Mouse (Mus musculus): ENCODE measurements around the gene Ccl25.
A peak's percentile ranks its signal among the peaks of the same experiment; 100 is the strongest.

Gene Ccl25

DNA sequence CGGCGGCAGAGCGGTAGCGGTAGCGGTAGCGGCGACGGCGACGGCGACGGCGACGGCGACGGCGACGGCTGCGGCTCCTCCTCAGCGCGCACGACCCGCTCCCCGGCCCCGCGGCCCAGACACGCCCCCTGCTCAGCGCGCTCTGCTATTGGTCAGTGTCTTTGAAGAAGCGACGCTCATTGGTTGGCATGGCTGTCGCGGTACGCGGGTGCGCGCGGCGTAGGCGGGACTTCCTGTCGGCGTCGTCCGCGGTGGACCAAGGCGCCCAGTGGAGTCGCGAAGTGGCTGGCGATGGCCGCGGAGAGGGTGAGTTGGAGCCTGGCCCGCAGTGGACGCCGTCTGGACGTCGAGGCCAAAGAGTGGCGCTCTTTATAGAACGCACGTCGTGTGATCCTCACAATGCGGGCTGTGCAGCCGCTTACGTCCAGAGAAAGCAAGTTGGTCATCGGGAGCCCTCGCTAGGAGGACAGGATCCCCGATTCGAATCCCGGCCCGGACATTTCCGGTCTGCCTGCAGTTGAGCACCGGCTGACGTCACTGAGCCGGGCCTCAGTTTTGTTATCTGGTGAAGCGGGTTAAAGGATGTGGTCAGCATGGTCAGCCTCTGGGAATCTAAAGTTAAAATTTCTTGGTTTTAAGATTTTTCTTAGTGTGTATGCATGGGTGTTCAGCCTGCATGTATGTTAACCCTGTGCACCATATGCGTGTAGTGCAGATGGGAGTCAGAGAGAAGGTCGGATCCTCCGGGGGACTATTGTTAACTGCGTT, at the start of gene Ccl25, which contains the start of gene Elavl1:
Ccl25 (plus strand) TSS at position 228 of the 768 bp plus-strand sequence.
Elavl1 (minus strand) TSS at position 431 of the 768 bp plus-strand sequence.
- peak; percentile 95 for DNase-seq (ENCODE audit: low spot score)

DNA sequence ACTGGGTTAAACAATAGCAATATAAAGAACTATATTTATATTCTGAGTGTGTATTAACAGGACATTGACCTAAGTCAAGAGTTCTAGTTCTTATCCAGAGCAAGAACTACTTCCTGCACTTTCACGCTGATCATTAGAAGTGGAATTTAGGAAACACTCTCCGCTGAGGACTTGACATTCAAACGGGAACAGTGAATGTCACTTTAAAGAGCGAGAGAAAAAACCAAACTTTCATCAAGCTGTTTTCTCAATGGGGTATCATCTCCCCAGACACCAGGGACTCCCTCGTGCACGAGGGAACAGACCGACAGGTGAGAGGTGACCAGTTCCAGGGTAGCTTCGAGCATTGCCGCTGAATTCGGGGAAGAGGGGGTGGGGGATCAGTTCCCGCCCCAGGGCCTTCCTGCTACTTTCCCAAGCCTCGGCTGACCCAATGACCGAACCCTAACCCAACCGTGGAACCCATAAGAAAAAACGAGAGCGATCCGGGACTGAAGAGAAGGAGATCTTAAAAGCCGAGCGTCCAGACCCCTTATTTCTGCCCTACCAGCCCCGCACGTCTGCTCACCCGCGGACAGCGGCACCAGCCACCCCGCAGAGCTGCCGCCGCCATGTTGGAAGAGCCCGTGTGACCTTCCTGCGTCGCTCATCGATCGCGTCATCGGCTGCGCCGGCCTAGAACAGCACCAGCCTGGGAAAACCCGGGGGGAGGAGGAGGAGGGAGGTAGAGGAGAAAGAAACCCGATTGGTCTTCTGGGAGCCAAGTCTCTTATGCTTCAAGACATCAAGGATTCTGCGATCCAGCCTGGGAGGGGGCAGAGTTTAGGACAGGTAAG, 49.5 kb upstream of the Ccl25 start, which contains the start of gene Timm44:
Timm44 (minus strand) TSS at position 639 of the 836 bp plus-strand sequence.
- peak; percentile 95 for DNase-seq (ENCODE audit: low spot score)

DNA sequence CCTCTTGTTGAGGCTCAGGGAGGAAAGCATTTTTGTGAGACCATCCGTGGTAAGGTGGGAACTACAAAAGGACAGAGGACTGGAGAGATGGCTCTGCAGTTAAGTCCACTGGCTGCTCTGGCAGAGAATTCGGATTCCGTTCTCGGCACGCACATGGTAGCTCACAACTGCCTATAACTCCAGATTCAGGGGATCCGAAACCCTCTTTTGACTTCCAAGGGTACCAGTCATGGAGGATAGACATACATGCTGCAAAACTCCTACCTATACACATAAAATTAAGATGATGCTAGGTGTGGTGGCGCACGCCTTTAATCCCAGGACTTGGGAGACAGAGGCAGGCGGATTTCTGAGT, 48.9 kb upstream of the Ccl25 start:
- no peak for DNase-seq (ENCODE audit: low spot score)

DNA sequence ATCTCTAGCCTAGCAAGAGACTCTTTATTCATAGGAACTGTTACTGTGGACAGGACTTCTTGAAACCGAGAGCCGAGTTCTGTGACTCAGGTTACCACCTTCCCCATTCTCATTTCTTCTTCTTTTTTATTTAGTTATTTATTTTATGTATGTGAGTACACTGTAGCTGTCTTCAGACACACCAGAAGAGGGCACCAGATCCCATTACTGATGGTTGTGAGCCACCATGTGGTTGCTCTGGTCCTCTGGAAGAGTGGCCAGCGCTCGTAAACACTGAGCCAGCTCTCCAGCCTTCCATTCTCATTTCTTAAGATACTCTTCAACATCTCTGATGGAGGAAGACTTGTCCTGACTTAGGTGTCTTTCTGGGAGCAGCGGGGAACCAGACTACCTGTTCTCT, 32.3 kb upstream of the Ccl25 start:
- DNase-seq (ENCODE audit: low spot score) = no peak

DNA sequence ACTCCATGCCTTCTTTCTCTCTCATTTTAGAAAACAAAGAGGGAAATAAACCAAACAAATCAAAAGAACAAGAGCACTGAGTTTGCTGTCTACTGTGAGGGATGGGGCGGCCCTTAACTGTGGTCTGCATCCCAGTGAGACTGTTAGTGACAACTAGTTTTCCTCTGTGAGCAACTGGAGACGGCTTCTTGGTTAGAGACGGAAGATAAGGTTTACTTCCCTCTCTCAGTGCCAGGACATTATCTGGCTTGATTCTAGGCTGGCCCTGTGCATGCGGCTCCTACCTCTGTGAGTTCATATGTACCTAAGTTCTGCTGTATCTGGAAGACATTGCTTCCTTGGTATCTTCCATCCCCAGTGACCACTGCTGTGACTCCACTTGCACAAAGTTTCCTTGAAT, 27.2 kb upstream of the Ccl25 start:
- DNase-seq (ENCODE audit: low spot score) = no peak

DNA sequence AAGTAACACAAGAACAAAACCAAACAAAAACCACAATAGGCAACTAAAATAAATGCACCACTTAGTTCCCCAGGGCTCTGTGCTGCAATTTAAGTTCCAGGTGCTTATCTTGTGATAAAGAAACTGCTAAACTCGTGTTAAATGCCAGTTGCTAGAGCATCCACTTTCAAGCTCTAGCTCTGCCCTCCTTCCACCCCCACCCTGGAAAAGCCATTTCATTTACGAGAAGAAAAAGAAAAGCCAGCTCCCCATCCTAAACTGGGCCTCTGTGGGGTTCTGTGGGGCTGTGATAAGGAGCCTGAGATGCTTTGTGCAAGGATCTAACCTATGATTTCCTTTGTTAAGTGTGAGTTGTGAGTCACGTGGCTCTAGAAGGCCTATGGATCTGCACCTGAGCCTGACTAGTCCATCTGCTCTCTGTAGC, 20.9 kb upstream of the Ccl25 start:
- DNase-seq (ENCODE audit: low spot score) = peak; percentile 42

DNA sequence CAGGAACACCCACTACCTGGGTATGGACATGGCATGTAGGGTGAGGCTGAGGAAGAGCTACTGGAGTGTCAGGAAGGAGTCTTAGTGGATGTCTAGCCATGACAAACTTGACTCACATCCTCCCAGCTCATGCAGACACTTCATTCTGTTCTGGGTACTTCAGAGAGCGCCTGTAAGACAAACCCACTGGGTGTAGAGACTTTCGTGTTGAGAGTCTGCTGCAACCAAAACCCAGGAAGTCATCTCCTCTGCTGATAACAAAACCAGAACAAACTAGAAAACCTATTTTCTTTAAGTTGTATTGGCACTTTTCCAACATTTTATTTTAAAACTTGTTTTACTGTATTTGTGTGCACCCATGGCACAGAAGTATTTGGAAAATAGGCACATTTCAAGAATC, 19.2 kb upstream of the Ccl25 start:
- DNase-seq (ENCODE audit: low spot score) = no peak

DNA sequence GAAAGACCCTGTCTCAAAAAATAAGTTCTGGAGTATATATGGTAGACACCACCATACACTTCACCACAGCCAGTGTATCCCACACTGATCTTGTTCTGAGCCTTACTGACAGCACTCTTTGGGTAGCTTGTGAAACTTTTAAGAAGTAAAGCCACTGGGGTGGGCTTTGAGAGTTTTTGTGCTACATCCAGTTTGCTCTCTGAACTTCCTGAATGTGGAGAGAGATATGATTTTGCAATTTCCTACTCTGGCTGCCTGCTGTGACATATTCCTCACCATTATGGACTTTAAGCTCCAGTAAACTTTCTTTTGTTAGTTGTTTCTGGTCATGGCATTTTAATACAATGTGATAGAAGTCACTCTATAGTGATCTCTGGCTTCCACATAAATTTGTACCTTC, 12.9 kb upstream of the Ccl25 start:
- DNase-seq (ENCODE audit: low spot score) = no peak

DNA sequence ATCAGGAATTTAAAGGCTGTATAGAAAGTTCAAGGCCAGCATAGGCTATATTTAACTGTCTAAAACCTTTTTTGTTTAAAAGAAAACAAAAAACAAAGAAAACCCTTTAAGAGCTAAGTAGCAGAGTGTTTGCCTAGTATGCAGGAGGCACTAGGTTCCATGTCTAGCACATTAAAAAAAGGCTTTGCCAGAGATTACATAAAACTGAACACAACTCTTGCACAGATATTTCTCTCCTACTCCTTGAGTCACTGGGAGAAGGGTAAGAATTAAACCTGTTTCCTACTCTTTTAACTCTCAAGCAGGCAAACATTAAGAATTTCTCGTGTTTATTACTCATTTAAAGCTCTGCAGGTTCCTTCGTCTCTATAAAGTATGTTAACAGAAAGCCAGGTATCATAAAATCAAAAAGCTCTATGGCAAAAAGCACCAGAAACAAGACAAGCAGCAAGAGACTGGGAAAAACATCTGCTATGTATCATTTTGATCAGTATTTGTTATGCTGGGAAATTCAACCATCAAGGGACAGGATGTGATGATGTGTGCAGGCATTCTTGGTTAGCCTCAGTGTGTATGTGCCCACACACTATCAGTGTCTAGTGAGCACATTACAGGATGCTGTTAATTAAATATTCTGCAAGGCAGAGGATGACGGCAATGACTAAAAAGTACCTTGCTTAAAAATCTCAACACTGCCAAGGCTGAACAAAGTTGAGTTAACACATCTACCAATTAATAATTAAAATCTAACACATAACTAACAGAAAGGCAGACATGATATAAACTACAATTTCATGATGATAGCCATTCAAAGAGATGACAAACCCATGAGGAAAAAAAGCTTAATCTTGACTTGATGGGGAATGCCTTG, 11.5 kb upstream of the Ccl25 start:
- DNase-seq (ENCODE audit: low spot score) = no peak

DNA sequence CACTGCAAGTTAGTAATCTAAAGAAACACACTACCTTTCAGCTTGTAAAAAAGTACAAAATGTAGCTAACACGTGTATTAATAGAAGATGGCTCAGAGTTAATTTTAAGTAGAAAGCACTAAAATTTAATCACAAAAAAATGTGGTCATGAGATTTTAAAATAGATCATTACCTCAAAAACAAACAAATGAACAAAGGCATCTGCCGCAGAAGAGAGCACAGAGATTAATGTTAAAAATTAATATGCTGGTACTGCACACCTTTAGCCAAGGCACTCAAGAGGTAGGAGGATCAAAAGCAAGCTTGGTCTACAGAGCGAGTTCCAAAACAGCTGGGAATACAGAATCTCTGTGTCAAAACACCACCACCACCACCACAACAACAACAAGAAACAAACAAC, 10.2 kb upstream of the Ccl25 start:
- DNase-seq (ENCODE audit: low spot score) = no peak

DNA sequence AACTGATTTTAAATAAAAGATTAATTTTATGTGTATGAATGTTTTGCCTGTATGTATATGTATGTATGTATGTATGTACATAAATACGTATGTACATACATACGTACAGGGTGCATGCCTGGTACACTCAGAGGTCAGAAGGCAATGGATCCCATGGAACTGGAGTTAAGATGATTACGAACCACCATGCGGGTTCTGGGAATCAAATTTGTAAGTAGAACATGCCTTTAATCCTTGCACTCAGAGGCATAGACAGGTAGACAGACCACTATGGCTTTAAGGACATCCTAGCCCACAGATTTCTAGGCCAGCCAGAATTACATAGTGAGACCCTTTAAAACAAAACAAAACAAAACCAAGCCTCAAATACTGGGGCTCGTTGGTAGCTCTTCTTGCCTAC, 6.9 kb upstream of the Ccl25 start:
- DNase-seq (ENCODE audit: low spot score) = no peak

DNA sequence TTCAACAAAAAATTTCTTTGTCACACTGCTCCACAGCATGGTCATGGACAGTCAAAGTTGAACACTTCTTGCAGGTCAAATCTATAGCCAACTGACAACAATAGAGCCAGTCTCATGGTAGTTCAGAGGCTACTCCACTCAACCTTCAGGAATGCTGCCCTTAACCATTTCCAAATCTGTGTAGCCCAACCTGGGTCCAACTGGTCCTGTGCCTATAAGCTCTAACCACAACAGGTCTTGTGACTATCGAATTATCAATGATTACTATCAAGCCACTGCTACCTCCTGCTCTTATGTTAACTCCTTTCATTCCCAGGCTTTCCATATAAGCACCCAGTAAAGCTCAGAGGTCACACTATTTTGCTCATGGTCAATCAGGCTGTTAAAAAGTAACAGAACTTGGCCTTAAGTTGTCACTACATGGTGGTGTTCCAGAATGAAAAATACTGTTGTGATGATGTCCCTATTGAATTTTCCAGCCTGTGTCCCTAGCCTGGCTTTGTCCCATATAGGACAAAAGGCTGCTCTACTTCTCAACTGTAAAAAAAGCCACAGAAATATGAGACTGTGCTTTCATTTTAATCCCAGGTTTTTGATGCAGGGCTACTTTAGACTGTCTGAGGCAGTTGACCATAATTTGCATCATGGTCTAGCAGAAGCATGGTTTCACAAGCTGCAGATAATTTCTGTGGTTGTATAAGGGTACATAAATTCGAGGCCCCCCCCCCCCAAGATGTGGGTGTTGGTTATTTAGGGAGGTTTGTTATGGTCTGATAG, 6.0 kb upstream of the Ccl25 start:
- no peak for DNase-seq (ENCODE audit: low spot score)

DNA sequence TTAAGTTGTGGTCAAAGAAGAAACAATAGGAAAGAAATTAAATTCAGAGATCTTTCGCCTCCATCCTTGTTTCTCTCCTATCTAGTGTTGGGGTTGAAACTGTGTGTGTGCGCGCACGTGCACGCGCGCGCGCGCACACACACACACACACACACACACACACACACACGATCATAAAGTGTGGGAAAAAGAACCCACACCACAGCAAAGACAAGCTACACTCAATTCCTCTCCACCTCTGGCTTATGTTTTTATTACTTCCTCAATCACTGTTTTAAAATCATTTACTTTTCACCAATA, 5.5 kb upstream of the Ccl25 start:
- DNase-seq (ENCODE audit: low spot score) = no peak

DNA sequence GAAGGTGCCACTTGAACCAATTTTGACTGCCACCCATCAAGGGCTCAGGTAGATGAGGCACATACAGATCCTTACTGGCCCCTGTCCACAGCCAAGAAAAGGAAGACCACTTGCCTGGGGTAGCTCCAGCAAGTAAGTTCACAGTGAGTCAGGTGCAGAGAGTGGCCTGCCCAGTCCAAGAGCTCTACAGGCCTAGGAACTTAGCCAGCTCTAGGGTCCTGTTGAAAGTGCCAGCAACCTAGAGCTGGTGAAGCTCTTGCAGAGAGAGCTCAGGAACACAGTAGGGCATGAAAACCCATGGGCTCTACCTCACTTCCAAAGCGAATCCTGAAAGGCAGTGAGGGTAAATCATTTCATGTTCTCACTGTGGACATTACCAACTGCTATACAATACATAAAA, 4.6 kb upstream of the Ccl25 start:
- no peak for DNase-seq (ENCODE audit: low spot score)

DNA sequence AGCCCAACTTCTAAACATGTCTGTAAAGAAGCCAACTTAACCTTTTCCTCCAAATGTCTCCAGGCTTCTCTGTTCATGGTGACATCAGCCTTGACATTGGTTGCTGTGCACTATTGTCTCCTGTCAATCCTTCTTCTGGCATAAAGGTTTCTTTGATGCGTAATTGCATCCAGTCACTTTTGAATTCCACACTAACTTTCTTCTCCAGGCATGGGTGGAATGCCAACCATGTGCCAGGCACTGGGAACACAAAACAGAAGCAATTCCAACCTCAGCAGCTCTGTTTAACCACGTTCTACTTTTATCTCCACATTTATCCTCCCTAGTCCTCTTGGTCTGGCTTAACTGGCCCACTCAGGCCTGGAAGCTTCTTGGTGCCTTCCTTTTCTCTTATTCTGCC, 4.0 kb upstream of the Ccl25 start:
- no peak for DNase-seq (ENCODE audit: low spot score)

DNA sequence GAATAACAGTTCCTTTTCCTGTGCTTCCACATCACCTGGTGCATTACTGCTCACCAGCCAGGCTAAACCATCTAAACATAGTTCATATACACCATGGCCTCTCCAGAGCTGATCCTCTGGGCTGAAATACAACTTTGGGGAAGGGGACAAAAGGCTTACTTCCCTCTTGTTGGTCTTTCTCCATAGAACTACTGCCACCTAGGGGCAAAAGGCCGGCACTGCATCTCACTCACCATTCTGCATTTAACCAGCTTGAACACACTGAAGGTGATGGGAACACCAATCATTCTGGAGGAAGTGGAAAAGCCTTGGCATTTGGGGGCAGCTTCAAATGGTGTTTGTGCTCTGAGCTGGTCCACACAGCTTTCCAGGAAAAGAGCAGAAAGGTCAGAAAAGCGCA, 2.5 kb upstream of the Ccl25 start:
- peak; percentile 83 for DNase-seq (ENCODE audit: low spot score)

DNA sequence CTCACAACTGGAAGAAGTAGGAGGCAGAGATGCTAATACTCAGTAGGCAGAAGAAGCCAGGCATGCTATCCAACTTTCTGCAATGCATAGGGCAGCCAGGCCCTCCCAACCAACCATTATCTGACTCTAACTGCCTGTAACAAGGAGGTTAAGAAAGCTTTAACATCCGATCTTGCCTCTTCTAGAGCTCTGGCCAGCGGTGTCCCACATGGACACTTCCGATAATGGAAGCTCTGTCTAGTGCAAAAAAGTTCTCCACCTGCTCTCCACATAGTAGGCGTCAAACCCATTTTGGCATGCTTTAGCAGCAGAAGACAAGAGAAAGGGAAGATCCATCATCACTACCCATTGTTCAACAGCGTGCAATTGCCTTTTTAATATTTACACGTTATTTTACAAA, 1.1 kb upstream of the Ccl25 start:
- DNase-seq (ENCODE audit: low spot score) = no peak

DNA sequence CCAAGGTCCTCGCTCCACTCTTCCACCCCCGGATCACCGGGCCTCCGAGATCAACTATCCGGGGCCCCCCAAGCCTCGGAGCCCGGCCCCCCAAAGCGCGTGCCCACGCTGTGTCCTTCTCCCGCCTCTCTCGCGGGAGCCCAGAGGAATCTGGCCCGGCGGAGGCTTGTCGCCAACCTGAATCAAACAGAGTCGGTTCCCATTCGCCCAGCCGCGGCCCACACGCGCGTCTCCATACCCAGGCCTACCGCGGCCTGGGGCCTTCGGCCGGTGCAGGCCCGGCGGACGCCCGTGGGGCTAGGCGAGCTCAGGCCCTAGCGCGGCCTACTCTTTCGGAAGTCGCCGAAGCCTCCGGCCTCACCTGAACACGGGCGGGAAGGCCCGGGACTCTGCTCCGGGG, 485 bp upstream of the Ccl25 start:
- DNase-seq (ENCODE audit: low spot score) = no peak

DNA sequence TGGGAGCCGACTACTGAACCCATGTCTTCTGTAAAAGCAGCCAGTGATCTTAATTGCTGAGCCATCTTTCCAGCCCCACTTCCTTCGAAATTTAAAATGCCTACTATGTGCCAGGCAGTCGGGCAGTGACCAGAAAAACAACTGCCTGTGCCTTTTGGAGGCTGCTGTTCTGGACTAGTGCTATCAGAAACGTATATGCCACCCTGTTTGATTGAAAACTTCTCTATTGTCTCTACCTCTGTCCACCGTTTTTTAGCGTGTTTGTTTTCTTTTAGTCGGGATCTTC, 684 bp downstream of the Ccl25 start:
- DNase-seq (ENCODE audit: low spot score) = no peak

DNA sequence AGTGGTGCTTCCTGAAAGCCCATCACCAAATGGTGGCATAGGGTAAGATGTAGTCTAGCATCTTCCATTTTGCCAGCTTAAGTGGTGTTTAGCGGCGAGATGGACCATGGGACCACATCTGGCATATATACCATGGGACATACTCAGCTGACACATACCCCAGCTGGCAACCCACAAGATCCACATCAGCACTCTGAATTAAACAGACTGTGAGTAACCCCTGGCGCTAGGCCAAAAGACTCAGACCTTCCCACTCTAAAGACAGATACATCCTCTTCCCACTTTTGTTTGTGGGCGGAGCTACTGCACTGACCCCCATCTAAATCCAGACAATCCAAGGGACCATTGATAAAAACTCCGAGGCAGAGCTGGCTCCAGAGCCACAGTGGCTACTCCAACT, 4.0 kb downstream of the Ccl25 start:
- no peak for DNase-seq (ENCODE audit: low spot score)

DNA sequence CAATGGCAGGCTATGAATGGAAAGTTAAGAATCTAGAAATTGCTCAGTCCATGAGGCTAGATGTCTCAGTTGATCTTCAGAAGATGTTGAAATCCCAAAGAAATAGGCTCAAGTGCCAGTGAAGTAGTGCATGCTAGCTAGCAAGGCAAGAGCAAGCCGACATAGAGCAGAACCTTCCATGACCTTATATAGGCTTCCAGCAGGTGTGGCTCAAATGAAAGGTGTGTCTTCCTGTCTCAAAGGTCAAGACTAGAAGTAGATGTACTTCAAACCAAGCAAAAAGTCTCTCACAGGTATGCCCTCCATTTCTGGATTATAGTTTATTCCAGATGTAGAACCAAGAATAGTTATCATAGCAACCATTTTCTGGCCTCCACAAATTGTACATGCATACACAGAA, 9.0 kb downstream of the Ccl25 start:
- no peak for DNase-seq (ENCODE audit: low spot score)

DNA sequence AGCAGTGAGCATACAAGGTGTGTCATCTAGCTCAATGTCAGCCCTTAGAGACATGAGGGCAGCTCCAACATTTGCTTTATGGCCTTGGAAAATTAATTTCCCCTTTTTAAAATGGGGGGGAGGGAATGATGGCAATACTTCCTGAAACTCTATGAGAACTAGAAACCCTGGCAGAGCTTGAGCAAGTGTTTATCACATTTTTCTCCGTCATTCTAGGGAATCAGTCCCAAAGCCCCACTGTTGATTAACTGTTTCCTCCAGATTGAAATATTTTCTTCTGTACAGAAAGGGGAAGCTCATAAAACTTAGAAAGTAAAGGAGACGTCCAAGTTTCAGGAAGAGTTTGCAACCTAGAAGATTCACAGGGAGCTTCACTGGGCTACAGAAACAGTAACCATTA, 10.7 kb downstream of the Ccl25 start:
- no peak for DNase-seq (ENCODE audit: low spot score)

Measured in c-Kit-positive CD71-positive TER-119-positive erythroid progenitor cells, embryonic 14.5 days (primary cell).